Mouse (Mus musculus): ENCODE measurements around the gene Krtap5-4.

DNA sequence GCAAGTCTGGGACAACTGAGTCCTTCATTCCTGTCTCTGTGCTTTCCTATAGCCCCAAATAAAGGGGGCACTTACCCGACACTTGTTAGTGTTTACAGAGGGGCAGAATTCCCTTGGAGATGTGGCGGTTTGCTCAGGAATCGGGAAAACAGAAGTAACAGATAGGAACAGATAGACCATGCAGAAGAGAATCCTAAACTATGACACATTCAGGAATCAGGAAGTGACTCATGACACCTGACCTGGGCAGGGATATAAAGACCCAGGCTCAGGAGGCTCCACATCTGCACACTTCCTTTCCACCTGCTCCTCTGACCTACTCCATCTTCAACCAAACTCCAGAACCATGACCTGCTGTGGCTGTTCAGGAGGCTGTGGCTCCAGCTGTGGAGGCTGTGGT is at the start of gene Krtap5-4:
- TF ChIP-seq CTCF (conservative IDR thresholded peaks at IDR 0.05 in 1 of 2, IDR thresholded peaks at IDR 0.05 in 1 of 2; ENCODE audit: low read depth in 2 of 2, low read length in 2 of 2) (no peak), TCF12 (IDR thresholded peaks at IDR 0.05; ENCODE audit: low read depth, low read length) (no peak), USF1 (IDR thresholded peaks at IDR 0.05; ENCODE audit: low read depth, low read length) (no peak), E2F4 (IDR thresholded peaks at IDR 0.05; ENCODE audit: insufficient replicate concordance, low read depth, low read length) (no peak), MAX (IDR thresholded peaks at IDR 0.05; ENCODE audit: low read length) (no peak), MEF2A (IDR thresholded peaks at IDR 0.05; ENCODE audit: borderline replicate concordance, low read depth, low read length) (no peak), POLR2A (IDR thresholded peaks at IDR 0.05; ENCODE audit: low read depth, low read length) (no peak), NELFE (IDR thresholded peaks at IDR 0.05; ENCODE audit: low read depth, low read length) (no peak), JUN (IDR thresholded peaks at IDR 0.05; ENCODE audit: insufficient read depth, low read depth, low read length) (no peak), POLR2AphosphoS2 (IDR thresholded peaks at IDR 0.05; ENCODE audit: low read depth, low read length) (no peak), GABPA (IDR thresholded peaks at IDR 0.05; ENCODE audit: insufficient replicate concordance, low read depth, low read length) (no peak)

All from CH12.LX (cell line).